Comparison of ENCODE assay signal across 8 mouse cellular contexts in the genomic region with DNA sequence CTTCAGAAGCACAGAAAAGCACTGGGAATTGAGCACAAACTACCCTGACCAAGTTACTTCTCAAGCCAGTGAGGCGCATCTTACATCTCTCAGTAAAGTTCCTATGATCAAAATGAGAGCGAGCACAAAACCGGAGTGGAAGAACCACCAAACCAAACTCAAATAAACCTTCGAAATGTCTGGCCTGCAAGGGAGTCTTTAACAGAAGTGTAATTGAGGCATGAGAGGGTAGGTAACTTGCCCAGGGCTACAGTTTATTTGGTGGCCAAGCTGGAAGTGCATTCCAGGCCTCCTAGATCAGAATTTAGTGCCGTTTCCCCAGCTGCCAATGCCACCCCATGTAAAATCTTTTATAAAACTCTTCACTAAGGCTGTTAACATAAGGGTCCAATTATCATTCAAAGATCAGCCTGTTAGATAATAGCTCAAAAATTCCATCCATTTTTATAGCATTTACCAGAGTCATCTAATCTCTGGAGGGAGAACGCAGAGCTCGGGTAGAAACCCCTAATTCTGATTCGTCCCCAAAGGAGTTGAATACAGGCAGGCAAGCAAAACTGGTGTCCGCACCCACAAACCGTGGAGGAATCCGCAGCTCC.
A peak's percentile ranks its signal among the peaks of the same experiment; 100 is the strongest.
DNase-seq lines count a peak whose midpoint lies in the region; ATAC-seq and TF ChIP-seq lines count a peak whose summit lies in the region.

No protein-coding gene starts in this region.

- no peak for TF ChIP-seq EP300 in ES-Bruce4 (IDR thresholded peaks at IDR 0.05; ENCODE audit: insufficient read depth, low read depth, low read length)
- no peak for TF ChIP-seq EP300 in liver, postnatal 0 days (IDR thresholded peaks at IDR 0.05; ENCODE audit: low read depth)

- no peaks in the 10 kb centered on the region for H3K27me3 ChIP-seq in heart, embryonic 14.5 days (ENCODE audit: control insufficient read depth, insufficient read depth, low read length)
- no peaks in the 10 kb centered on the region for H3K27me3 ChIP-seq in ES-Bruce4 (ENCODE audit: control insufficient read depth, insufficient read depth, low read length, poor library complexity, severe bottlenecking)
- H3K27me3 ChIP-seq in forebrain, embryonic 16.5 days (replicated peaks; ENCODE audit: control insufficient read depth, insufficient read depth, low read length) = no peaks in the 10 kb centered on the region
- no peaks in the 10 kb centered on the region for H3K27me3 ChIP-seq in liver, postnatal 0 days (ENCODE audit: insufficient read depth, low read length)

- no peak for DNase-seq in heart, adult 8-10 months (ENCODE audit: low spot score)
- DNase-seq in liver, postnatal 0 days = no peak
- DNase-seq in adrenal gland, postnatal 4 days (ENCODE audit: low spot score in 2 of 2) = no peak
- DNase-seq in kidney, adult 11 months = no peak

- no peaks in the 10 kb centered on the region for H3K36me3 ChIP-seq in heart, embryonic 14.5 days (ENCODE audit: control insufficient read depth, insufficient read depth, low read length)
- peaks cover 3% of the 10 kb centered on the region; the same call in 1 of the 2 replicates for H3K36me3 ChIP-seq in ES-Bruce4 (ENCODE audit: control insufficient read depth, insufficient read depth, low read length, poor library complexity, severe bottlenecking)
- H3K36me3 ChIP-seq in forebrain, embryonic 16.5 days (ENCODE audit: control insufficient read depth, insufficient read depth) = no peaks in the 10 kb centered on the region
- H3K36me3 ChIP-seq in liver, postnatal 0 days (replicated peaks; ENCODE audit: insufficient read depth, low read length) = no peaks in the 10 kb centered on the region

- H3K4me1 ChIP-seq in heart, embryonic 14.5 days (ENCODE audit: control insufficient read depth in 2 of 2, insufficient read depth in 2 of 2, low read length in 2 of 2) = peaks cover 16 to 45% of the 10 kb centered on the region in 2 experiments
- H3K4me1 ChIP-seq in ES-Bruce4 (ENCODE audit: control insufficient read depth, insufficient read depth, low read length) = peaks cover 9% of the 10 kb centered on the region
- peaks cover 29% of the 10 kb centered on the region for H3K4me1 ChIP-seq in forebrain, embryonic 16.5 days (replicated peaks; ENCODE audit: control insufficient read depth, insufficient read depth, low read length)
- H3K4me1 ChIP-seq in liver, postnatal 0 days (ENCODE audit: insufficient read depth) = peaks cover 25% of the 10 kb centered on the region

- no peak for ATAC-seq in heart, embryonic 14.5 days (ENCODE audit: insufficient number of reproducible peaks, insufficient read depth, low FRiP score, low read depth)
- no peak for ATAC-seq in forebrain, embryonic 16.5 days
- ATAC-seq in liver, postnatal 0 days = no peak
- no peak for ATAC-seq in erythroid progenitor cell, adult 5-6 weeks (replicated peaks; ENCODE audit: low FRiP score, poor library complexity, severe bottlenecking)

- H3K4me2 ChIP-seq in heart, embryonic 14.5 days (ENCODE audit: low read length) = peak overlapping the region; percentile 93
- H3K4me2 ChIP-seq in forebrain, embryonic 16.5 days (ENCODE audit: low read length) = peak overlapping the region; percentile 89
- H3K4me2 ChIP-seq in liver, postnatal 0 days (ENCODE audit: low read depth, low read length) = peak overlapping the region; percentile 95

- peak overlapping the region in 1 of 2 experiments; percentile 83; a peak in 1 of 4 replicates for H3K27ac ChIP-seq in heart, embryonic 14.5 days (replicated peaks in 1 of 2; ENCODE audit: control insufficient read depth in 1 of 2, insufficient read depth in 1 of 2, low read depth in 2 of 2, low read length in 2 of 2)
- H3K27ac ChIP-seq in ES-Bruce4 (ENCODE audit: insufficient read depth, low read length) = peak overlapping the region; percentile 57; the same call in 1 of the 2 replicates
- H3K27ac ChIP-seq in forebrain, embryonic 16.5 days (ENCODE audit: low read length) = no peak overlapping the region
- H3K27ac ChIP-seq in liver, postnatal 0 days (ENCODE audit: low read depth) = peak overlapping the region; percentile 97

- TF ChIP-seq CTCF in ES-Bruce4 (IDR thresholded peaks at IDR 0.05; ENCODE audit: low read depth, low read length) = no peak
- no peak for TF ChIP-seq CTCF in liver, postnatal 0 days (IDR thresholded peaks at IDR 0.05; ENCODE audit: low read depth)

- H3K9ac ChIP-seq in heart, embryonic 14.5 days (ENCODE audit: low read length) = peak overlapping the region; percentile 91
- peak overlapping the region; percentile 100 for H3K9ac ChIP-seq in ES-Bruce4 (ENCODE audit: low read depth, poor library complexity, severe bottlenecking)
- H3K9ac ChIP-seq in forebrain, embryonic 16.5 days (replicated peaks; ENCODE audit: low read depth, low read length) = peak overlapping the region; percentile 85
- H3K9ac ChIP-seq in liver, postnatal 0 days (replicated peaks) = peak overlapping the region; percentile 76

- H3K4me3 ChIP-seq in heart, embryonic 14.5 days (ENCODE audit: control insufficient read depth in 1 of 2, insufficient read depth in 1 of 2, low read depth in 1 of 2, low read length in 2 of 2) = peak overlapping the region; percentile 66 to 92
- H3K4me3 ChIP-seq in ES-Bruce4 (ENCODE audit: low read depth, low read length) = peak overlapping the region; percentile 88
- peak overlapping the region; percentile 87 for H3K4me3 ChIP-seq in forebrain, embryonic 16.5 days (replicated peaks; ENCODE audit: low read length)
- H3K4me3 ChIP-seq in liver, postnatal 0 days (ENCODE audit: low read depth, low read length) = peak overlapping the region; percentile 70

- no peak for TF ChIP-seq POLR2A in ES-Bruce4 (IDR thresholded peaks at IDR 0.05; ENCODE audit: insufficient read depth, low read length)

- WGBS in heart, embryonic 14.5 days = 22% methylated on average over 11 of the region's 11 CpGs
- 11% methylated on average over 11 of the region's 11 CpGs for WGBS in forebrain, embryonic 16.5 days
- 17% methylated on average over 11 of the region's 11 CpGs for whole genome bisulfite sequencing in liver, postnatal 0 days (ENCODE audit: insufficient replicate concordance)

- H3K9me3 ChIP-seq in heart, embryonic 14.5 days (ENCODE audit: control insufficient read depth, low read length) = no peaks in the 10 kb centered on the region
- no peaks in the 10 kb centered on the region for H3K9me3 ChIP-seq in ES-Bruce4 (replicated peaks; ENCODE audit: control insufficient read depth, insufficient read depth, low read length, poor library complexity, severe bottlenecking)
- H3K9me3 ChIP-seq in forebrain, embryonic 16.5 days (ENCODE audit: control insufficient read depth, low read length) = no peaks in the 10 kb centered on the region
- H3K9me3 ChIP-seq in liver, postnatal 0 days (ENCODE audit: low read length) = no peaks in the 10 kb centered on the region
